Mouse (Mus musculus) kidney, embryonic 15.5 days (tissue): ENCODE data around the gene Lrrc15. TPM values are rescaled to one million over a fixed set of nuclear protein-coding genes. Genes with fewer than 3 reads are reported as not detected.

ENCODE experiments used
- ATAC-seq: fragments of 200-750 bp; cut with Nextera tagmentation; replicated peaks from 2 replicates; pipeline ENCODE4 v1.8.0; 2017; ENCODE audit warnings: moderate TSS enrichment; ENCODE audit not compliant: low FRiP score
- H3K27ac ChIP-seq: fragments of 300-500 bp; sonication (generic); 2 replicates; pipeline ENCODE4 v1.5.1; 2015; ENCODE audit warnings: mild to moderate bottlenecking, inconsistent platforms
- H3K27me3 ChIP-seq: fragments of 300-500 bp; sonication (generic); 2 replicates; pipeline ENCODE4 v1.6.1; 2015; ENCODE audit warnings: inconsistent platforms
- H3K36me3 ChIP-seq: fragments of 300-500 bp; sonication (generic); 2 replicates; pipeline ENCODE4 v1.6.1; 2015; ENCODE audit warnings: inconsistent platforms
- H3K4me1 ChIP-seq: fragments of 300-500 bp; sonication (generic); 2 replicates; pipeline ENCODE4 v1.6.1; 2015; ENCODE audit warnings: inconsistent platforms
- H3K4me2 ChIP-seq: fragments of 300-500 bp; sonication (generic); 2 replicates; pipeline ENCODE4 v1.6.1; 2015; ENCODE audit warnings: moderate library complexity, mild to moderate bottlenecking, inconsistent platforms
- H3K4me3 ChIP-seq: fragments of 300-500 bp; sonication (generic); replicated peaks from 2 replicates; pipeline ENCODE4 v1.5.1; 2015; ENCODE audit warnings: mild to moderate bottlenecking, inconsistent platforms
- H3K9ac ChIP-seq: fragments of 300-500 bp; sonication (generic); 2 replicates; pipeline ENCODE4 v1.6.1; 2015; ENCODE audit warnings: mild to moderate bottlenecking, inconsistent platforms
- H3K9me3 ChIP-seq: fragments of 300-500 bp; sonication (generic); replicated peaks from 2 replicates; pipeline ENCODE4 v1.6.1; 2016; ENCODE audit warnings: inconsistent platforms
- WGBS: fragments of 180-500 bp; shearing (Covaris S2); methylation state at CpG from one replicate; pipeline ENCODE4 v1.1.7; 2015; ENCODE audit warnings: mixed read lengths; 5-methylcytosine and 5-hydroxymethylcytosine counted together
- polyA plus RNA-seq: library from polyadenylated mRNA; unstranded; fragments of >200 nt; fragmentation: Nextera tagmentation; extraction: Ambion mirVana; gene quantifications from 2 replicates; pipeline ENCODE4 v1.2.1, GENCODE M21; 2015

Gene Lrrc15
- polyA plus RNA-seq, 1 experiment from 2014 or later, result 1.2 TPM

DNA sequence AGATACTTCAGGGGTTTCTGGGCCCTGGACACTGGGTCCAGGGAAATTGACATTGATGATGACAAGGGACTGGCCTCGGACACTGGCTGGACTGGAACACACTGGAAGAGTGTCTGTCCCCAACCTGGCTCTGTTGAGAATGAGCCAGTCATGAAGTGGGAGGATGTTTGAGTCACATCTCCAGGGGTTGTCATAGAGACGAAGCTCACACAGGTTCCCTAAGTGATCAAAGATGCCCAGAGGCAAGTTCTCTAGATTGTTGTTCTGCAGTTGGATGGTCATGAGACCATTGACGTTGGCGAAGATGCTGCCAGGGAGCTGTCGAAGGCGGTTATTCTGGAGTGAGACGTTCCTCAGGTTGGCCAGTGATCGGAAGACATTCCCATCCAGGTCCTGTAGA is 10.0 kb downstream of the Lrrc15 start:
- H3K4me1 ChIP-seq, result no peaks in the 10 kb centered on the region
- no peak overlapping the region for H3K4me2 ChIP-seq
- no peaks in the 10 kb centered on the region for H3K36me3 ChIP-seq
- 91% methylated on average over 8 of the region's 8 CpGs for WGBS
- no peaks in the 10 kb centered on the region for H3K9me3 ChIP-seq
- H3K4me3 ChIP-seq, result no peak overlapping the region
- H3K9ac ChIP-seq, result no peak overlapping the region
- H3K27me3 ChIP-seq, result 0 out of 2 replicates have a peak, but pooled peaks cover 3% of the 10 kb centered on the region
- H3K27ac ChIP-seq, result no peak overlapping the region
- ATAC-seq, result no peak

DNA sequence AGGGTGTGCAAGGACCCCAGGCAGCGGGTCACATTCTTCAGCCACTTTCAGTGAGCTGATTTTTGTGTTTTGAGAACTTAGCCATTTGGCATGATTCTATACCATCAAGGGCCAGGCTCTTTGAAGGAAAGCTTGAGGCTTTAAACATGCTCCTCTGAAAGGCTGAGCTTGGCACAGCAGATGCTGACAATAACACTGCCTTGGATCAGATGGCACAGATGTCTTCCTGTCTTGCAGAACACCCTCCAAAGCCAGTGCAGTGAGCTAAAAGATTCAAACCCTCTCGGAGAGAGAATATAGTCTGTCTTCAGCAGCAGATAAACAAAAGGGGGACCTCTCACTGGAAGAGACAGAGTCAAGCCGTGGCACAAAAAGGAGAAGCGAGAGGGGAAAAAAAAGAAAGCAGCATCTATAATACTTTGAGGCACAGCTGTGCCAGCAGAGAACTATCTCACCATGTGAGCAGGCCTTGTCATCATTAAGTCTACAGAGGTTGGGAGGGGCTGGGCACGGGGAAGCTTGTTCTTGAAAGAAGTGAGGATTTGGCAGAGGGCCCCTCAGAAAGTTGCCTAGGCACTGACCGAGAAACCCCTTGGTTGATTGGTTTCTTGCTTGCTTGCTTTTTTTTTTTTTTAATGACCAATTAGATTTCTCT is 11.0 kb downstream of the Lrrc15 start:
- no peak overlapping the region for H3K9ac ChIP-seq
- H3K4me3 ChIP-seq, result no peak overlapping the region
- H3K4me1 ChIP-seq, result no peaks in the 10 kb centered on the region
- 69% methylated on average over 6 of the region's 6 CpGs for WGBS
- no peak overlapping the region for H3K4me2 ChIP-seq
- 0 out of 2 replicates have a peak, but pooled peaks cover 3% of the 10 kb centered on the region for H3K27me3 ChIP-seq
- no peaks in the 10 kb centered on the region for H3K9me3 ChIP-seq
- H3K27ac ChIP-seq, result no peak overlapping the region
- no peak for ATAC-seq
- no peaks in the 10 kb centered on the region for H3K36me3 ChIP-seq

DNA sequence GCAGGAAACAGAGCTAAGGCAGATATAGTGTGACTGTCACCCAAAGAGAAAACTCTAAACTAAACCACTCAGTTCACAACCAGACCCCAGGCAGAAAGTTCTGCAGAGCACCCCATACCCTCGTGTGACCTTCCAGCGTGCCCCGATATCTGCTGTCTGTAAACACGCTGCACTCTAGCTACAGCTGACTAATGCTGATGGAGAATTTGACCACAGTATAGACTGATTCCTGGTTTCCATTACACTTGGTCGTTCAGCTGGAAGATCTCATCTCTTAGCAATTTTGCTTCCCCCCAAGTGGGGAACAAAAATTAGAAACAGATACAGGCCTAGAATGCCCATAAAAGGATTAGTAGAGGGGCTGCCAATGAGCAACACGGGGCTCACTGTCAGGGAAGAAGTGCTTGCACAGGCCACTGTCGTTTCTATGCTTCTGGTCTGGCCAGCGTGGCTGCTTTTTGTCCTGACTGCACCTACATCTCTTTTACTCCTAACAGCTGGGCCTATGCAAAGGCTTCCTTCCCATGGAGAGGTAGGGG is 11.8 kb downstream of the Lrrc15 start:
- no peak overlapping the region for H3K9ac ChIP-seq
- ATAC-seq, result no peak
- no peak overlapping the region for H3K27ac ChIP-seq
- no peaks in the 10 kb centered on the region for H3K4me1 ChIP-seq
- 74% methylated on average over 8 of the region's 8 CpGs for WGBS
- H3K4me3 ChIP-seq, result no peak overlapping the region
- 0 out of 2 replicates have a peak, but pooled peaks cover 3% of the 10 kb centered on the region for H3K27me3 ChIP-seq
- no peaks in the 10 kb centered on the region for H3K9me3 ChIP-seq
- H3K4me2 ChIP-seq, result no peak overlapping the region
- no peaks in the 10 kb centered on the region for H3K36me3 ChIP-seq

- no peaks in the 10 kb centered on the region for H3K9me3 ChIP-seq
- H3K36me3 ChIP-seq, result no peaks in the 10 kb centered on the region
- no peak within 1 kb of the TSS for H3K27ac ChIP-seq
- H3K4me2 ChIP-seq, result no peak within 1 kb of the TSS
- WGBS, result 66% methylated on average over 5 of the region's 5 CpGs
- H3K9ac ChIP-seq, result no peak within 1 kb of the TSS
- no peak within 1 kb of the TSS for H3K4me3 ChIP-seq
- 0 out of 2 replicates have a peak, but pooled peaks cover 3% of the 10 kb centered on the region for H3K27me3 ChIP-seq
- ATAC-seq, result no peak
- no peaks in the 10 kb centered on the region for H3K4me1 ChIP-seq
These were observed 15.7 kb downstream of the Lrrc15 start, which contains the start of gene Cpn2 for GRCm38 (mm10) chr16:30267359-30267758. Cpn2 (minus strand) TSS chr16:30267499.

- WGBS, result 86% methylated on average over 5 of the region's 5 CpGs
- H3K9ac ChIP-seq, result no peak overlapping the region
- no peak overlapping the region for H3K4me3 ChIP-seq
- no peak overlapping the region for H3K4me2 ChIP-seq
- H3K27me3 ChIP-seq, result 0 out of 2 replicates have a peak, but pooled peaks cover 3% of the 10 kb centered on the region
- no peaks in the 10 kb centered on the region for H3K36me3 ChIP-seq
- no peaks in the 10 kb centered on the region for H3K4me1 ChIP-seq
- no peaks in the 10 kb centered on the region for H3K9me3 ChIP-seq
- no peak overlapping the region for H3K27ac ChIP-seq
- ATAC-seq, result no peak
These were observed 16.5 kb downstream of the Lrrc15 start for GRCm38 (mm10) chr16:30266561-30266960.

DNA sequence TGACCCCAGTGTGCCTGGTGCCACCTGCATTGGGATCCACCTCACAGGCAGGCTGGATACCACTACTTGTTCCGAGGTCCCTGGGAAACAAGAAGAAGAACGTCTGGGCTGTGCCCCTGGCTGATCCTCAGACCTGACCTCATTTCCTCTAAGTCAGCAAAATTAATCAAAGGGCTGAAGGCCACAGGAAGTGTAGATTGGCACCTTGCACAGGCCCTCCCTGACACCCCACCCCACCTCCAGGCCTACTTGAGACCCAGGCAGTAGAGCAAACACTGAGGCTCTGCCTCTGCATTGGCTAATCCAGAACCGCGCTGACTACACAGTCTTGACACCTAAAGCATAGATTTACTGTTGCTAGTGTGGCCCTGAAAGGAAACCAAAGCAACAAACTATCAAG is 17.4 kb downstream of the Lrrc15 start:
- Histone ChIP-seq H3K27me3 (0 out of 2 replicates have a peak, but pooled peaks cover 3% of the 10 kb centered on the region), H3K9me3 (no peaks in the 10 kb centered on the region), H3K4me3 (no peak overlapping the region), H3K36me3 (no peaks in the 10 kb centered on the region), H3K4me2 (no peak overlapping the region), H3K9ac (no peak overlapping the region), H3K4me1 (no peaks in the 10 kb centered on the region), H3K27ac (no peak overlapping the region)
- ATAC-seq, result no peak
- 51% methylated on average over 4 of the region's 4 CpGs for WGBS

DNA sequence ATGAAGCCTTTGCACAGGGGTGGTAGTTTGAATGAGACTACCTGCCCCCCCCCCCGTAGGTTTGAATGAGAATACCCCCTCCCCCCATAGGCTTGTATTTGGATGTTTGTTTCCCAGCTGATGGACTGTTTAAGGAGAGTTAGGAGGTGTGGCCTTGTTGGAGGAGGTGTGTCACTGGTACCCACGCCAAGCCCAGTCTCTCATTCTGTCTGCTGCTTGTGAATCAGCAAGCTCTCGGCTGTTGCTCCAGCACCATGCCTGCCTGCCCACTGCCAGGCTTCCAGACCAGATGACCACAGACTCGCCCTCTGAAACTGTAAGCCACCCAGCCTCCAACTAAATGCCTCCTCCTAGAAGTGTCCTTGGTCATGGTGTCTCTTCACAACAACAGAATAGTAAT is 19.9 kb downstream of the Lrrc15 start:
- 67% methylated on average over 4 of the region's 4 CpGs for WGBS
- no peaks in the 10 kb centered on the region for H3K9me3 ChIP-seq

GRCm38 (mm10) chr16:30262664-30263063 is 20.4 kb downstream of the Lrrc15 start:
- no peaks in the 10 kb centered on the region for H3K9me3 ChIP-seq
- no peak overlapping the region for H3K27ac ChIP-seq
- H3K4me1 ChIP-seq, result no peaks in the 10 kb centered on the region
- no peak overlapping the region for H3K4me2 ChIP-seq
- H3K9ac ChIP-seq, result no peak overlapping the region
- WGBS, result 0% methylated on average over 2 of the region's 2 CpGs
- H3K27me3 ChIP-seq, result peaks cover 3% of the 10 kb centered on the region; the same call in 1 of the 2 replicates
- no peak overlapping the region for H3K4me3 ChIP-seq
- ATAC-seq, result no peak
- H3K36me3 ChIP-seq, result no peaks in the 10 kb centered on the region

More for the DNA sequence above, 19.9 kb downstream of the Lrrc15 start:
- no peaks in the 10 kb centered on the region for H3K36me3 ChIP-seq
- no peak overlapping the region for H3K4me3 ChIP-seq
- no peak overlapping the region for H3K9ac ChIP-seq
- ATAC-seq, result no peak
- H3K4me2 ChIP-seq, result no peak overlapping the region
- H3K27me3 ChIP-seq, result peaks cover 3% of the 10 kb centered on the region; the same call in 1 of the 2 replicates
- H3K27ac ChIP-seq, result no peak overlapping the region
- no peaks in the 10 kb centered on the region for H3K4me1 ChIP-seq

- H3K4me1 ChIP-seq, result no peaks in the 10 kb centered on the region
- no peaks in the 10 kb centered on the region for H3K36me3 ChIP-seq
- no peak overlapping the region for H3K4me3 ChIP-seq
- no peak overlapping the region for H3K27ac ChIP-seq
- H3K27me3 ChIP-seq, result peaks cover 4% of the 10 kb centered on the region; the same call in 1 of the 2 replicates
- no peaks in the 10 kb centered on the region for H3K9me3 ChIP-seq
- no peak overlapping the region for H3K9ac ChIP-seq
- ATAC-seq, result no peak
- H3K4me2 ChIP-seq, result no peak overlapping the region
- WGBS, result 89% methylated on average over 10 of the region's 10 CpGs
These were observed 20.9 kb downstream of the Lrrc15 start for GRCm38 (mm10) chr16:30262157-30262556.

- no peak overlapping the region for H3K4me3 ChIP-seq
- peaks cover 11% of the 10 kb centered on the region; the same call in 1 of the 2 replicates for H3K27me3 ChIP-seq
- no peaks in the 10 kb centered on the region for H3K36me3 ChIP-seq
- no peak overlapping the region for H3K9ac ChIP-seq
- no peak overlapping the region for H3K4me2 ChIP-seq
- H3K4me1 ChIP-seq, result no peaks in the 10 kb centered on the region
- no peak overlapping the region for H3K27ac ChIP-seq
- ATAC-seq, result no peak
- WGBS, result 86% methylated on average over 9 of the region's 9 CpGs
- no peaks in the 10 kb centered on the region for H3K9me3 ChIP-seq
These were observed 21.7 kb downstream of the Lrrc15 start for GRCm38 (mm10) chr16:30261341-30261740.

DNA sequence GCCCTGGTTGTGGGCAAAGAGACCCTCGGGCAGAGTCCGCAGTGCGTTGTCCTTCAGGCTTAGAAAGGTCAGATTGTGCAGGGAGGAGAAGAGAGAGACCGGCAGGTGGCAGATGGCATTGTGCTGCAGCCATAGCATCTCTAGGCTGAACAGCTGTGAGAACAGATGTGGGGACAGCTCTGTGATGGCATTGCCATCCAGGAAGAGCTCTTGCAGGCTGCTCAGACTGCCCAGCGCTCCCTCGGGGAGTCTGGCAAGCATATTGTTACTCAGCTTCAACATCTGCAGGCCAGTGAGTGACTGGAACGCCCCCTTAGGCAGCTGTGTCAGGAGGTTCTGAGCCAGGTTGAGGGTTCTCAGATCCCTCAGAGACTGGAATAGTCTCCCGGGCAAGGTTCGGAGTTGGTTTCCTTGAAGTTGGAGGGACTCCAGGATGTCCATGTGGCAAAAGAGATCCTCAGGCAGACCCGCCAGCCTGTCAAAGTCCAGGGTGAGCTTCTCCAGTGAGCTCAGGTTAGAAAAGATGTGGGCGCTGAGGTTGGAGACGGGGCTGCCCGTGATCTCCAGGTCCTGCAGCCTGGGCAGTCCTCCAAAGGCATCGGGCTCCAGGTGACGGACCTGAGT is 22.9 kb downstream of the Lrrc15 start:
- Histone ChIP-seq H3K4me1 (no peaks in the 10 kb centered on the region), H3K9me3 (no peaks in the 10 kb centered on the region), H3K4me2 (no peak overlapping the region), H3K27me3 (peaks cover 13% of the 10 kb centered on the region; the same call in 1 of the 2 replicates), H3K9ac (no peak overlapping the region), H3K4me3 (no peak overlapping the region), H3K27ac (no peak overlapping the region), H3K36me3 (no peaks in the 10 kb centered on the region)
- no peak for ATAC-seq
- WGBS, result 91% methylated on average over 15 of the region's 15 CpGs

DNA sequence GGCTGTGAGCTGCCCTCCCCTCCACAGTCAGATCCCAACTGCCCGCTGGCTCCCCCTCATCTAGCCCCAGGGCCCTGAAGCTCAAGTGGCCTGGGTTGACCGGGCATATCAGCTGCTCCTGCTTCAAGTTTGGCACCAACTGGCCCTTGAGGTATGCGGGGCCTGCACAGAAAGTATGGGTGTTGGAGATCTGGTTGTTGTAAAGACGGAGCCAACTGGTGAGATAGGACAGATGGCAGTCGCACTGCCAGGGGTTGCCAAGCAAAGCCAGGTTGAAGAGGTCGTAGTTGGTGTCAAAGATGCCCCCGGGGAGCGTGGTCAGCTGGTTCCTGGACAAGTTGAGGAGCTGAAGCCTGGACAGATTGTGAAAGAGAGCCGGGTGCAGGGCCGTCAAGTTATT is 23.6 kb downstream of the Lrrc15 start:
- Histone ChIP-seq H3K9me3 (no peaks in the 10 kb centered on the region), H3K4me2 (no peak overlapping the region)

More for the DNA sequence above, 23.6 kb downstream of the Lrrc15 start:
- WGBS, result 84% methylated on average over 10 of the region's 10 CpGs
- Histone ChIP-seq H3K4me3 (no peak overlapping the region), H3K27me3 (peaks cover 15% of the 10 kb centered on the region; the same call in 1 of the 2 replicates), H3K9ac (no peak overlapping the region), H3K27ac (no peak overlapping the region), H3K36me3 (no peaks in the 10 kb centered on the region), H3K4me1 (no peaks in the 10 kb centered on the region)
- no peak for ATAC-seq
